Mouse (Mus musculus): ENCODE measurements around the gene Olfr720. TPM values are rescaled to one million over a fixed set of nuclear protein-coding genes. Genes with fewer than 3 reads are reported as not detected.

Olfr720 gene
- not detected for polyA plus RNA-seq (2014; fragmentation: Illumina TruSeq; extraction: RNeasy Lipid Tissue Mini Kit (QIAGEN cat#74804); ENCODE audit: low read depth, low replicate concordance)

GRCm38 (mm10) chr14:14186738-14187137, at the start of gene Olfr720:
Olfr720 (minus strand) TSS chr14:14186838.

Other genes starting within 250 kb of the Olfr720 start
- 12.1 TPM for gene Atxn7, start 225.4 kb downstream of the Olfr720 start, polyA plus RNA-seq (2014; fragmentation: Illumina TruSeq; extraction: RNeasy Lipid Tissue Mini Kit (QIAGEN cat#74804); ENCODE audit: low read depth, low replicate concordance)
- gene Thoc7, start 225.0 kb downstream of the Olfr720 start, polyA plus RNA-seq (2014; fragmentation: Illumina TruSeq; extraction: RNeasy Lipid Tissue Mini Kit (QIAGEN cat#74804); ENCODE audit: low read depth, low replicate concordance): 69.0 TPM
- gene Psmd6, start 65.9 kb downstream of the Olfr720 start, polyA plus RNA-seq (2014; fragmentation: Illumina TruSeq; extraction: RNeasy Lipid Tissue Mini Kit (QIAGEN cat#74804); ENCODE audit: low read depth, low replicate concordance): 76.9 TPM
- gene Olfr31, start 136.0 kb upstream of the Olfr720 start, polyA plus RNA-seq (2014; fragmentation: Illumina TruSeq; extraction: RNeasy Lipid Tissue Mini Kit (QIAGEN cat#74804); ENCODE audit: low read depth, low replicate concordance): not detected
- gene Il3ra, start 159.4 kb upstream of the Olfr720 start, polyA plus RNA-seq (2014; fragmentation: Illumina TruSeq; extraction: RNeasy Lipid Tissue Mini Kit (QIAGEN cat#74804); ENCODE audit: low read depth, low replicate concordance): 10.2 TPM
- gene Olfr721-ps1, start 214.5 kb upstream of the Olfr720 start, polyA plus RNA-seq (2014; fragmentation: Illumina TruSeq; extraction: RNeasy Lipid Tissue Mini Kit (QIAGEN cat#74804); ENCODE audit: low read depth, low replicate concordance): not detected

Measured in adipose tissue, adult 10 weeks (tissue).